Comparison of ENCODE assay signal across 22 mouse cellular contexts in genomic region chr9:121547431-121547830, GRCm38 (mm10). TPM values are rescaled to one million over a fixed set of nuclear protein-coding genes. Genes with fewer than 3 reads are reported as not detected.
"Had no signal": no experiment of that assay in that cellular context is flagged by ENCODE, and none has a peak within 500 bp of the region (broad histone marks: within the 10 kb centered on the region; RNA-seq: fewer than 3 reads in every experiment).

No protein-coding gene starts in this region.

- H3K4me2 ChIP-seq: lung, embryonic 15.5 days; midbrain, embryonic 11.5 days; midbrain, embryonic 13.5 days; midbrain, embryonic 15.5 days; neural tube, embryonic 12.5 days; stomach, embryonic 15.5 days had no signal

- H3K27ac ChIP-seq: lung, embryonic 15.5 days; macrophage; midbrain, embryonic 13.5 days; midbrain, embryonic 15.5 days; neural tube, embryonic 12.5 days; stomach, embryonic 15.5 days; stomach, postnatal 0 days had no signal

- H3K36me3 ChIP-seq: lung, embryonic 15.5 days; midbrain, embryonic 13.5 days; midbrain, embryonic 15.5 days; neural tube, embryonic 12.5 days; stomach, embryonic 15.5 days had no signal

- ATAC-seq: lung, postnatal 0 days; midbrain, embryonic 13.5 days; midbrain, embryonic 15.5 days had no signal

- H3K4me3 ChIP-seq: lung, embryonic 15.5 days; midbrain, embryonic 13.5 days; midbrain, embryonic 15.5 days; neural tube, embryonic 12.5 days; stomach, embryonic 15.5 days had no signal

- H3K9ac ChIP-seq: lung, embryonic 15.5 days; midbrain, embryonic 13.5 days; midbrain, embryonic 15.5 days; neural tube, embryonic 12.5 days; stomach, embryonic 15.5 days had no signal

- H3K4me1 ChIP-seq: lung, embryonic 15.5 days; megakaryocyte, embryonic 14.5 days; midbrain, embryonic 15.5 days; neural tube, embryonic 12.5 days; stomach, embryonic 15.5 days had no signal

- DNase-seq: lung, adult 2 months; lung, postnatal 14 days; lung, postnatal 36 days; right cerebral cortex, postnatal 14 days; thymus, adult 2 months; thymus, postnatal 25 days; thymus, postnatal 4 days had no signal

- H3K27me3 ChIP-seq: lung, embryonic 15.5 days; midbrain, embryonic 13.5 days; midbrain, embryonic 15.5 days; neural tube, embryonic 12.5 days; stomach, embryonic 15.5 days had no signal

- H3K9me3 ChIP-seq: lung, embryonic 15.5 days; midbrain, embryonic 13.5 days; midbrain, embryonic 15.5 days; neural tube, embryonic 12.5 days; stomach, embryonic 15.5 days had no signal

RNA-seq across cellular contexts. Expression of gene Cck, which starts 51.9 kb away (rescaled TPM):
- total RNA-seq: megakaryocyte progenitor cell, adult 5-6 weeks; monocyte, adult 5-6 weeks; neutrophil, adult 5-6 weeks had no signal
- polyA plus RNA-seq: macrophage; spleen, adult 2 months; testis, adult 2 months had no signal
